Mouse (Mus musculus) CD4-positive, CD25-positive, alpha-beta regulatory T cell, adult 4 months (primary cell): Measurements from ENCODE around the gene Col5a2. TPM values are rescaled to one million over a fixed set of nuclear protein-coding genes. Genes with fewer than 3 reads are reported as not detected.
"Not testable (repeated sequence)": the region's sequence is repeated elsewhere in the genome, so short reads cannot be mapped to it uniquely, and the experiment has no call there.

Experiments used
- ATAC-seq: one replicate; pipeline ENCODE4 v1.8.0; 2017
- polyA plus RNA-seq, 2 experiments: library from polyadenylated mRNA; unstranded; fragments of 100-300 nt; shearing (Covaris generic); gene quantifications; one replicate each; pipeline ENCODE4 v1.2.1; 2017

Col5a2 gene
- polyA plus RNA-seq: not detected

GRCm38 (mm10) chr1:45502865-45503332, at the start of gene Col5a2:
Col5a2 (minus strand) TSS chr1:45503282.
- ATAC-seq: no peak

DNA sequence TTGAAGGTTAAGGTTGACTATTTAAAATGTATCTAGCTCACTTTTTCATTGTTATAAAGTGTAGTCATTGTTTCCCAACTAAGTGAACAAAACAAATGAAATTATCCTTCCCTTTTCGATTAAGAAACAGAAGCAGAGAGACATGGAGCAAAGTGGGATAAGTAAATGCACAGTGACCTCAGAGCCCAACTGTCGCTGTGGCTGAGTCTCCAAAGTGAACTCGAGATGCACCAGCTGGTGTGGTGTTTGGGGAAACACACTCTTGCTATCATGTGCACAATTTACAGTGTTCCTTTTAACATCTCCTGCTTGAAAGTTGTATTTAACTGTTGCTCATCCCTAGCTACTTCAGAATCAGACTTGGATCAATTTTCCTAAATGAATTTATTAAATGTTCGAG, 47.4 kb upstream of the Col5a2 start:
- no peak for ATAC-seq

DNA sequence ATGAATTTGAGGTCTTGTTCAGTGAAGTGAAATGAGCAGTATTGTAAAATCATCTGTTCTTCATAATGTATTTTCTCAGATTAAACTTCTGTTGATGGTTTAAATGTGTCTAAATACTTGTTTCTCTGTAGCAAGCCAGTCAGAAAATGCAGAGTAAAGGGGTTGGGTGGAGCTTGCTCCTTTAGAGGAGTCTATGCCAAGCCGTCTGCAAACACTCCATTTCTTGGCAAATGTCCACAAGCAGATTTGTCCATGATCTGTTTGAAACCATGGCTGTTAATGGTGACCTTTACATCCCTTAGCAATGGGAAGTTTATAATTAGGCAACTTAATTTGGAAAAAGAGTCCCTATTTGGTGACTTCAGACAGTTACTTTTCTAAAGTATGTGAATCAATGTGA, 38.8 kb upstream of the Col5a2 start:
- no peak for ATAC-seq

- ATAC-seq: no peak
These were observed 38.1 kb upstream of the Col5a2 start for GRCm38 (mm10) chr1:45541161-45541560.

GRCm38 (mm10) chr1:45531486-45531885, 28.4 kb upstream of the Col5a2 start:
- no peak for ATAC-seq

DNA sequence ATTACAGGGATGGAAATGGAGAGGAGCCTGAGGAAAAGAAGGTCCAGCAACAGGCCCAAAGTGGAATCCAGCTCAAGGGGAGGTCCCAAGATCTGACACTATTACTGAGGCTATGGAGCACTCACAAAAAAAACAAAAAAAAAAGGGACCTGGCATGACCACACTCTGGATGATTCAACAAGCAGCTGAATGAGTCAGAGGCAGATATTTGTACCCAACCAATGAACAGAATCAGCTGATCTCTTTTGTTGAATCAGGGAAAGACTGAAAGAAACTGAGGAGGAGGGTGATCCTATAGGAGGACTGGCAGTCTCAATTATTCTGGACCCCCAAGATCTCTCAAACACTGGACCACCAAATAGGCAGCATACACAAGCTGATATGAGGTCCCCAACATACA, 24.4 kb upstream of the Col5a2 start:
- not testable (repeated sequence) for ATAC-seq

- no peak for ATAC-seq
These were observed 20.5 kb upstream of the Col5a2 start for GRCm38 (mm10) chr1:45523601-45524000.

DNA sequence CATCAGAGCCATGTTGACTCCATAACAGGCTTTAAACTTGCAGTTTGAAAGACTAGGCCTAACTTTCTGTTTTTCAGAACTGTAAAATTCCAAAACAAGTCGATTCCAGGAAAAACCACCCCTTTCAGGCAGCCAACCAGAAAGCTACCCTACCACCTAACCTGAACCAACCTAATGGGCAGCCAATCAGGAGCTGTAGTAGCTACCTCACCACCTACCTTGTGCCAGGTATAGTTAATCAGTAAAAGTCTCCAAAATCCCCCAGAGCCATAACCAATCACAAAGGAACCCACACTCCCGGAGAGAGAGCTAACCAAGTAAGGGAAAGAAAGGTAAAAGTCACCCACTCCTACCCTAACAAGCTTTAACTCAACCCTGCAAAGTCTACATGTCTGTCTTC, 18.4 kb upstream of the Col5a2 start:
- no peak for ATAC-seq

- ATAC-seq: no peak
These were observed 791 bp downstream of the Col5a2 start for GRCm38 (mm10) chr1:45502241-45502741.

GRCm38 (mm10) chr1:45501437-45501836, 1.6 kb downstream of the Col5a2 start:
- no peak for ATAC-seq

GRCm38 (mm10) chr1:45500456-45500855, 2.6 kb downstream of the Col5a2 start:
- no peak for ATAC-seq

DNA sequence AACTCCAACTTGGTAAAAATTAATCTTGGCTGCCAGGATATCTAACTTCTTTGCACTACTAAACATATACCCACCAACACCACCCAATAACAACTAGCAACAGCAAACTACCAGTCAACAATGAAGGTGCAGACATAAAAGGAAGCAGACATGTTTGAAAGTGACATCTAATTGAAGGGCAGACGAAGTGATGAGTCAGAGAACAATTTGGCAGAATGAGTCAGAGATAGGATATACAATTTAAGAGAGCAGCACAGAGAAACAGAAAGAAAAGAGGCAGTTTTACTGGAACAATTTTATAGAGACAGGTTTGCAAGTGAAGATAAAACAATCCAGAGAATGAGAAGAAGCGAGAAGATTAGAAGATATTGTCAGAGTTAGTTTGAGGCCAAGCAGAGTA, 8.1 kb downstream of the Col5a2 start:
- ATAC-seq: no peak

- ATAC-seq: no peak
These were observed 10.9 kb downstream of the Col5a2 start for GRCm38 (mm10) chr1:45492130-45492723.

- ATAC-seq: no peak
These were observed 12.6 kb downstream of the Col5a2 start for GRCm38 (mm10) chr1:45490451-45490850.

GRCm38 (mm10) chr1:45488291-45488690, 14.8 kb downstream of the Col5a2 start:
- no peak for ATAC-seq

DNA sequence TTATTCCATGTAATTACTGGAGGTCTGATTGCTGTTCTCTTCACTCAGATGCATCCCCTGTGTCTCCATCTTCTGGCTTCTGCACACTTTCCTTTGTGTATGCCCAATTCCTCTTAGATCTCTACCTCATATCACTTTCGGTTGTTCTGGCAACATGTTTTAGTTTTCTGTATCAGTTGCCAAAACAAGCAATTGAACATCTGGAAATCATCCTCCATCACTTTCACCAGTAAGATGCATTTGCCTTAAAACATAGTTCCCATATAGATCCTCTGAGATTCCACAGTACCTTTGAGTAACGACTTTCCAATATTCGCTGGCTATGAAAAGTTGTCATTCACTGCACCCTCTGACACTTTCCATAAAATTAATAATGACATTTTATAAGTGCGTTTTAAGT, 20.1 kb downstream of the Col5a2 start:
- ATAC-seq: no peak

DNA sequence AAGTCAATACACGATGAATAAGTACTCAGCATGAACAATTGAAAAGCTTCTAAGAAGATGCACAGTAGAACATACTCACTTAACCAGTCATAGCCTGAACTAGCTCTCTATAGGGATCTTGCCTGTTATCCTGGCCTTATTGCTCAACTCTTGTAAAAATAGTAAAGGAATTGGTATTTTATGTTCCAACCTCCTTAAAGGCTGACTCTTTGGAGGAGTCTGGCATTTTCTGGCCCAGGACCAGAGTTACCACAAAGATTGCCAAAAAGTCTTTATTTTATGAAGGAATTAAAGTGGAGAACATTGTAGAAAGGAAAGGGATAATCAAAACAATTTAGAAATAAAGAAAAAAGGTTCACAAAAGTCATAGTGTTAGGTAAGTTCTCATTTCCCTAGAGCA, 21.2 kb downstream of the Col5a2 start:
- no peak for ATAC-seq

GRCm38 (mm10) chr1:45479087-45479486, 24.0 kb downstream of the Col5a2 start:
- no peak for ATAC-seq

GRCm38 (mm10) chr1:45472751-45473150, 30.3 kb downstream of the Col5a2 start:
- no peak for ATAC-seq

GRCm38 (mm10) chr1:45460767-45461166, 42.3 kb downstream of the Col5a2 start:
- no peak for ATAC-seq

DNA sequence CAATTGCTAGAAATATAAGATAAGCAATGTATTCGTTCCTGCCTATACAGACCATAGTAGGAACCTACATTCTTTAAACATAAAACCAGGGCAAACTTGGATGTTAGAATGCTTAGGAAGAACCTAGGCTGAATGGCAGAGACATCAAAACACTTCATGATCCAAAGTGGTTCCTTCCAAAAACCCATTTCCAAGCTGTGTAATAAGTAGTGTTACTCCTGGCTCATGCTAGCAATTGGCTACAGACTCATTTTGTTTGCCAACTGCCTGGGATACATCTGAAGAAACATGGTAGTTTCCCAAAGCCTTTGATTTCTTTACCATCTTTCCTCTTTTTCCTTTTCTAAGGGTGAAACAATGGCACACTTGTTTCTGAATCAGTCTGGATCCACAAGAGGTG, 47.3 kb downstream of the Col5a2 start:
- ATAC-seq: no peak

GRCm38 (mm10) chr1:45448856-45449255, 54.2 kb downstream of the Col5a2 start:
- no peak for ATAC-seq

DNA sequence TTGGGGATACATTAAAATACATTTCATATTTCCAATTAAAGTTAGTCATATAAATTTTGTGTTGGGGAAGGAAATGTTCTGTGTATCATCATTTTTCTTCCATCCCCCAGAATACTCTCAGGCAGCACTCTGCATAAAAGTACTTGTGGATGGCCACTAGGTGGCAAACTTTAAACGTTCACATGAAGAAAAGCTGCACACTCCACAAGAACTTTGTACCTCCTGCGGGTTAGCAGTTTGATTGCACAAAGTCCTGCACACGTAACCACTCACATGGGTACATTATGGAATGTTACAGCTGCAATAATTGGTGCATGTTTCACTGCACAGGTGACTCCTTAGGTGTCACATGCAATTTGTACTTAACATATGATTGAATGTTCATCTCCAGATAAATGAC, 71.2 kb downstream of the Col5a2 start:
- ATAC-seq: no peak

DNA sequence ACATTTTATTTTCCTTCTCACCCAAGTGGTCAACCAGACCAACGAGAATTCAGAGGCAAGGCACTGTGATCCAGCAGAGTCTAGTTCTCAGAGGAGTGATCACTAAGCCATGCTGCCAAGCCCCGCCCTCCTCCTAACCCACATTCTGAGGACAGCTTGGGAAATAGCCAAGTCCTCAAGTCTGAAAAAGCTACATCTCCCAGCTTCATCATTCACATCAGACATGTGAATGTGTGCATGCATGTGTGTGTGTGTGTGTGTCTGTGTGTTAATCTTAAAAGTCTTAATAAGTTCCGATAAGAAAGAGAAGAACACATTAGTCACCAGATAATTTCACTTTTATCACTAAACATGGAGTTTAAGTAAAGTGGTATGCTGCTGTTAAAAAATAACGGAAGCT, 72.6 kb downstream of the Col5a2 start:
- no peak for ATAC-seq

DNA sequence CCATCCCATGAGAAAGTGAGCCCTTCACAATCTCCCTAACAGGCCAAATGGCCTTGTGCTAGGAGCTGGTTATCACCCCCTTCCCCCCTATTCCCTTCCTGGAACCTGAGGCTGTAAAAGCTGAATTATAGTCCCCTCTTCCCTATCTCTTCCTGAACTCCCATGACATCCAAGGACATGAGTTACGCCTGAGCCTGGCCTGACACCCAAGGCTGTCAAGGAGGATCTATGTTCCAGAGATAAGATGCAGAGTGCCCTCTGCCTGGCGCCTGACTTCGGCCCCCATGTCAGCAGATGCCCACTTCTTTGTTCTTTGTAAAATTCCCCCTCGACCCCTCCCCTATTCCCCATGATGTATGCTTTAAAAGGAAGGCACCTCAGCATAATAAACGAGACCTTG, 73.9 kb downstream of the Col5a2 start:
- ATAC-seq: not testable (repeated sequence)
